Mouse (Mus musculus) hindbrain, embryonic 12.5 days (tissue): Measurements from ENCODE around the gene Pakap. TPM values are rescaled to one million over a fixed set of nuclear protein-coding genes. Genes with fewer than 3 reads are reported as not detected.

Experiments
- ATAC-seq: fragments of 200-750 bp; cut with Nextera tagmentation; 2 replicates; pipeline ENCODE4 v1.8.0; 2017; ENCODE audit warnings: moderate TSS enrichment; ENCODE audit not compliant: low FRiP score
- H3K27ac ChIP-seq: fragments of 300-500 bp; sonication (generic); 2 replicates; pipeline ENCODE4 v1.5.1; 2016; ENCODE audit warnings: mild to moderate bottlenecking
- H3K27me3 ChIP-seq: fragments of 300-500 bp; sonication (generic); 2 replicates; pipeline ENCODE4 v1.6.1; 2016; ENCODE audit warnings: mild to moderate bottlenecking
- H3K36me3 ChIP-seq: fragments of 300-500 bp; sonication (generic); 2 replicates; pipeline ENCODE4 v1.6.1; 2016; ENCODE audit warnings: mild to moderate bottlenecking
- H3K4me1 ChIP-seq: fragments of 300-500 bp; sonication (generic); 2 replicates; pipeline ENCODE4 v1.6.1; 2016
- H3K4me2 ChIP-seq: fragments of 300-500 bp; sonication (generic); replicated peaks from 2 replicates; pipeline ENCODE4 v1.6.1; 2016; ENCODE audit warnings: mild to moderate bottlenecking
- H3K4me3 ChIP-seq: fragments of 300-500 bp; sonication (generic); 2 replicates; pipeline ENCODE4 v1.5.1; 2016; ENCODE audit warnings: mild to moderate bottlenecking
- H3K9ac ChIP-seq: fragments of 300-500 bp; sonication (generic); 2 replicates; pipeline ENCODE4 v1.6.1; 2016; ENCODE audit warnings: mild to moderate bottlenecking, moderate library complexity
- H3K9me3 ChIP-seq: fragments of 300-500 bp; sonication (generic); replicated peaks from 2 replicates; pipeline ENCODE4 v1.6.1; 2016; ENCODE audit warnings: mild to moderate bottlenecking
- WGBS: fragments of 180-500 bp; shearing (Covaris S2); methylation state at CpG from one replicate; pipeline ENCODE4 v1.1.7; 2016; 5-methylcytosine and 5-hydroxymethylcytosine counted together
- polyA plus RNA-seq: library from polyadenylated mRNA; unstranded; fragments of >200 nt; fragmentation: Nextera tagmentation; extraction: Ambion mirVana; gene quantifications from 2 replicates; pipeline ENCODE4 v1.2.1, GENCODE M21; 2016

Pakap gene
- polyA plus RNA-seq, 1 experiment from 2014 or later = 28.1 TPM

- Histone ChIP-seq H3K9ac (no peak overlapping the region), H3K27me3 (no peaks in the 10 kb centered on the region), H3K36me3 (no peaks in the 10 kb centered on the region), H3K27ac (no peak overlapping the region), H3K4me1 (no peaks in the 10 kb centered on the region), H3K4me2 (no peak overlapping the region), H3K9me3 (no peaks in the 10 kb centered on the region), H3K4me3 (no peak overlapping the region)
- no peak for ATAC-seq
- 92% methylated on average over 5 of the region's 5 CpGs for WGBS
Measured at GRCm38 (mm10) chr4:57732351-57732750, 164.4 kb downstream of the Pakap start.

DNA sequence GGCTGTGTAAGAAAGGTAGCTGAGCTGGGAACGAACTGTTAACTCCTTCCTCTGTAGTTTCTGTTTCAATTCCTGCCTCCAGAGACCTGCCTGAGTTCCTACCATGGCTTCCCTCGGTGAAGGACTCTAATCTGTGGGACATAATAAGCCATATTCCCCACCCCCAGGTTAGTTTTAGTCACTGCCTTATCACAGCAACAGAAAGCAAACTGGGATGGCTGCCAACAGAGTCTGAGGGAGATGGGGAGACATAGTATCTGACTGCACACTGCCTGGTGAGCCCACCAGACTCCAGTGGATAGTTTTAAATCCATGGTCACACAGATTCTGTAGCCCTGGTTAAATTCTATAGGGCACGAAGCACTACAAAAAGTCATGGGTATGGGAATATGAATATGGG lies 165.5 kb downstream of the Pakap start:
- no peak overlapping the region for H3K27ac ChIP-seq
- no peaks in the 10 kb centered on the region for H3K9me3 ChIP-seq
- H3K27me3 ChIP-seq = no peaks in the 10 kb centered on the region
- no peak overlapping the region for H3K4me2 ChIP-seq
- no peaks in the 10 kb centered on the region for H3K4me1 ChIP-seq
- H3K4me3 ChIP-seq = no peak overlapping the region
- H3K9ac ChIP-seq = no peak overlapping the region
- ATAC-seq = no peak
- 77% methylated on average over 3 of the region's 3 CpGs for WGBS
- H3K36me3 ChIP-seq = no peaks in the 10 kb centered on the region

- no peak for ATAC-seq
- H3K4me3 ChIP-seq = no peak overlapping the region
- no peaks in the 10 kb centered on the region for H3K9me3 ChIP-seq
- H3K4me1 ChIP-seq = no peaks in the 10 kb centered on the region; the same call in 1 of the 2 replicates
- no peaks in the 10 kb centered on the region for H3K27me3 ChIP-seq
- 87% methylated on average over 5 of the region's 5 CpGs for WGBS
- no peak overlapping the region for H3K9ac ChIP-seq
- no peaks in the 10 kb centered on the region for H3K36me3 ChIP-seq
- no peak overlapping the region for H3K4me2 ChIP-seq
- no peak overlapping the region for H3K27ac ChIP-seq
Measured at GRCm38 (mm10) chr4:57735426-57735825, 167.4 kb downstream of the Pakap start.

DNA sequence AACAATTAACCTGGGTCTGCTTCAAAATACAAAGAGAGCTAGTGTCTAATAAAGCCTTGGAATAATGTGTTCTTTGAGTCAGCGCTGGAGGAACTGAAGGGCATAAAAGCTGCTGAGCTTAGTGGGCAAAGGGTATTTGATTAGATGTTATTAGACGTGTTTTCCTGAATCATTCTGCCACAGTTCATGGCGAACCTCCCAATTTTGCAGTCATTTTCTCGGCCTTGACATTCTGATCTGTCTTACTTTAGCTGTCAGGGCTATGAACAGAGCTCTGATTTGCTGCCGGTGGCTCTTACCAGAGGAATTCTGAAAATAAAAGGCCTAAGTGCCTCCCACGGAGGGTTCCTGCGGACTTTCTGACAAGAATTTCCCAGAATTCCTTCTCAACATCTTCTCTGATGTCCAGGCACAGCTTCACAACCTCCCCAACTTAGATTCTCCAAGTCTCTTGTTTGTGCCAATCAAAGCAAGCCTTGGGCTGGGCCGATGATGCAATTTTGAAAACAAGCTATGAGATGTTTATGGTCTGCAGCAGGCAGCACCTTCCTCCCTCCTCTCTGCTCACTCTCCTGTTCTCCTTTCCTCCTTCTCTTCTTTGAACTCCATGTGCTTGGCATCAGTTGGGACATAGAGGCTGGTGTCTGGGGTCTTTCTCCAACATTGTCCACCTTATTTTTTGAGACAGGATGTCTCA lies 171.0 kb downstream of the Pakap start:
- 37% methylated on average over 8 of the region's 8 CpGs for WGBS
- Histone ChIP-seq H3K4me3 (no peak overlapping the region), H3K9ac (no peak overlapping the region), H3K36me3 (no peaks in the 10 kb centered on the region), H3K27me3 (no peaks in the 10 kb centered on the region), H3K9me3 (no peaks in the 10 kb centered on the region), H3K27ac (no peak overlapping the region), H3K4me2 (no peak overlapping the region), H3K4me1 (no peaks in the 10 kb centered on the region; the same call in 1 of the 2 replicates)
- ATAC-seq = no peak

DNA sequence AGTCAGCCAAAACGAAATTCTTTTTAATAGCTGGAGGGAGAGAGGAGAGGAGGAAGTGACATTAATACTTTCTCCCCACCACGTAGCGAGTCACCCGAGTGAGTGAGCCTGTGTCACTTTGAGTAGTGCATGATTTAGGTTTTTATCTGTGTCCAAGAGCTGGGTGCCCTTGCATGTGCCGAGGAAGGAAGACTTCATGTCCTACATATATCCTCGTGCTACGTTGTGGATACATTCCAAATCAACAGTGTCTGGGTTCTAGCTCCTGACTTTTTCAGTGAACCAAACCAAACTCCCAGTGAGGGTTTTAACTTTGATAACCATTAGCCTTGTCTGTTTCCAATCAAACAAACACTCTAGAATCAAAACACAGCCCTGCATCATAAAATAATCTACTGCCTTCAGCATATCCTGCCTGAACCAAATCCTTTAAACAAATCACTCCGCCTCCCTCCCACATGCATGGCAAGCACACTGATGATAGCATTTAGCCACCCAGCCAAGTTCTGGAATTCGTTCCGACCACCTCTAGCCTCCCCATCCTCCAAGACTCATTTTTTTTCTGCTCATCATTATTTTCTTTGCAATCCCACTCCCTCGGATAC lies 175.4 kb downstream of the Pakap start:
- no peaks in the 10 kb centered on the region for H3K9me3 ChIP-seq
- H3K27me3 ChIP-seq = no peaks in the 10 kb centered on the region
- H3K27ac ChIP-seq = no peak overlapping the region
- H3K4me3 ChIP-seq = no peak overlapping the region
- WGBS = 80% methylated on average over 11 of the region's 11 CpGs
- no peaks in the 10 kb centered on the region for H3K36me3 ChIP-seq
- no peak overlapping the region for H3K9ac ChIP-seq
- no peak for ATAC-seq
- no peak overlapping the region for H3K4me2 ChIP-seq
- H3K4me1 ChIP-seq = peaks cover 4% of the 10 kb centered on the region; the same call in 1 of the 2 replicates

DNA sequence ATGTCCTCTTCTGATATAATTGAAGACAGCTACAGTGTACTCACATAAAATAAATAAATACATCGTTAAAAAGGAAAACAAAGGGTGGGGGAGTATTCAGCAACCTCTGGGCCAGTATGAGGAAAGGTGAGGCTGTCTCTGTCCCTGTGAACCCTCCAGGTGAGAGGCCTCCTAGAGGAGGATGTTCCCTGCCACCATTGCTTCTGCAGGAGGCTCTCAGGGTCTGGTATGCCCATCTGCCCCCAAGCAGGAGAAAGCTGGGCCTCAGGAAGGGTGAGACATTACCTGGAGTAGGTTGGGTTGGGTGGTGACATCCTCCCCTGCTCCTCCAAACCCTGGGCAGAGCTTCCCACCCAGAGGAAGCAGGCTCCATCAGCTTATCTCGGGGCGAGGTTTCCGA lies 182.7 kb downstream of the Pakap start:
- Histone ChIP-seq H3K9me3 (no peaks in the 10 kb centered on the region), H3K36me3 (no peaks in the 10 kb centered on the region), H3K27me3 (no peaks in the 10 kb centered on the region), H3K4me3 (no peak overlapping the region), H3K4me2 (no peak overlapping the region), H3K9ac (no peak overlapping the region), H3K4me1 (peaks cover 4% of the 10 kb centered on the region; the same call in 1 of the 2 replicates), H3K27ac (no peak overlapping the region)
- no peak for ATAC-seq
- WGBS = 67% methylated on average over 4 of the region's 4 CpGs

- WGBS = 70% methylated on average over 4 of the region's 4 CpGs
- Histone ChIP-seq H3K9me3 (no peaks in the 10 kb centered on the region), H3K9ac (no peak overlapping the region), H3K36me3 (no peaks in the 10 kb centered on the region), H3K27me3 (no peaks in the 10 kb centered on the region), H3K4me1 (peaks cover 4% of the 10 kb centered on the region; the same call in 1 of the 2 replicates), H3K4me3 (no peak overlapping the region), H3K27ac (no peak overlapping the region), H3K4me2 (no peak overlapping the region)
- no peak for ATAC-seq
Measured at GRCm38 (mm10) chr4:57751054-57751453, 183.1 kb downstream of the Pakap start.

DNA sequence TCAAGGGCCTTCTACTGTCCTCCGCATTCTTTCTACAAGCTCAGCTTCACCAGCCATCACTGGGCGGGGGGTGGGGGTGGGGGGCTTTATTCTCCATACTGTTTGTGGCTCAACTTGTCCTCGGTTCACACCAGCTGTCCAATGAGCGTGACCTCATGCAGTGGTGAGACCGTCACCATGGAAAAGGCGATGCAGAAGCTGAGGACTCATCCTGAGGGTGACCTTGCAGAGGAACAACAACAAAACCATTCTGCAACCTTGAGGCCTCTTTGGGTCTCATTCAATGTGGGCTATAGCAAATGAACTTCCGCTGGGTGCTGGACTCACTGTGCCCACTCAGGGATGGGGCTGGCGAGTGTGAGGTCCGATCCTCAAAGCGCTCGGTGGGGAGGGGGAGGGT lies 183.6 kb downstream of the Pakap start:
- H3K27ac ChIP-seq = no peak overlapping the region
- WGBS = 85% methylated on average over 11 of the region's 11 CpGs
- no peak for ATAC-seq

GRCm38 (mm10) chr4:57755085-57755484 lies 187.1 kb downstream of the Pakap start:
- Histone ChIP-seq H3K4me3 (no peak overlapping the region), H3K36me3 (no peaks in the 10 kb centered on the region), H3K4me1 (0 out of 2 replicates have a peak, but pooled peaks cover 4% of the 10 kb centered on the region), H3K4me2 (no peak overlapping the region), H3K9ac (no peak overlapping the region), H3K27ac (no peak overlapping the region), H3K9me3 (no peaks in the 10 kb centered on the region), H3K27me3 (no peaks in the 10 kb centered on the region)
- 89% methylated on average over 11 of the region's 11 CpGs for WGBS
- no peak for ATAC-seq

More for the DNA sequence above, 183.6 kb downstream of the Pakap start:
- Histone ChIP-seq H3K27me3 (no peaks in the 10 kb centered on the region), H3K9ac (no peak overlapping the region), H3K4me2 (no peak overlapping the region), H3K4me1 (peaks cover 4% of the 10 kb centered on the region; the same call in 1 of the 2 replicates), H3K9me3 (no peaks in the 10 kb centered on the region), H3K4me3 (no peak overlapping the region), H3K36me3 (no peaks in the 10 kb centered on the region)

DNA sequence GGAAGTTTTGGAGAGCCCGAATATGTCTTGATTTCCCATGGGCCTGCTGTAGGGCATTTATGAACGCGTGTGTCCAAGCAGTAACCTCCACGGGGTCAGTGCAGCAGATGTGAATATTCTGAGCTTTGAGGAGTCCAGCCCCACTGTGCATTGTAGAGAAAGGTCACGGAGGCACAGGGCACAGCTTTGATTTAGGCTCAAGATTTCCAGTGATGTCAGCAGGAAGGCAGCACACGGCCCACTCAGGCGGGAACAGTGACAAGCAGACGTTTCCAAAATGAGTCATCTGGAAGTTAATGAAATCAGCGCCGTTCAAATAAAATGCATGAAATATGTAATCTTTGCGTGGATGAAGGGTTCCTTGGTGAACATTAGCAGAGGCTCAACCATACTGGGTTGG lies 190.0 kb downstream of the Pakap start:
- 0 out of 2 replicates have a peak, but pooled peaks cover 8% of the 10 kb centered on the region for H3K4me1 ChIP-seq
- no peak overlapping the region for H3K4me2 ChIP-seq
- no peak overlapping the region for H3K9ac ChIP-seq
- no peak overlapping the region for H3K27ac ChIP-seq
- ATAC-seq = no peak
- no peak overlapping the region for H3K4me3 ChIP-seq
- 41% methylated on average over 11 of the region's 11 CpGs for WGBS
- no peaks in the 10 kb centered on the region for H3K27me3 ChIP-seq
- H3K36me3 ChIP-seq = no peaks in the 10 kb centered on the region
- no peaks in the 10 kb centered on the region for H3K9me3 ChIP-seq

DNA sequence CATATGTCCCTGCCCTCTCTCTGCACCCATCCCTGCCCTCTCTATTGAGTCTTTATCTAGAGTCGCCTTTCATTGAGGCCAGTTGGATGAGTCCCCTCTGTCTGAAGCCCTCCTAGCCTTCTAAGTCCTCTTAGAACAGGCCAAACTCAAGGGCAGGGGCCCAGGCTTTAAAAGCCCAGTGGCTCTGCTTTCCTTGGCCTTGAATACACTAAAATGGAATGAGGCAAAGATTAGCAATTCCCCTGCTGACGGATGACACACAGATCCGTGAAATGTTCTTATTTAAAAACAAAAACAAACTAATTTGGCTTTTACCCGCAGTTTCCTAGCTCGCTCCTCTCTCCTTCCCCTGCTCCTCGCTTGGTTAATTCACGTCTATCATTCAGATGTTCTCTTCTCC lies 194.4 kb downstream of the Pakap start:
- no peak for ATAC-seq
- H3K4me1 ChIP-seq = peaks cover 14% of the 10 kb centered on the region
- H3K9ac ChIP-seq = no peak overlapping the region
- no peak overlapping the region for H3K4me2 ChIP-seq
- no peak overlapping the region for H3K4me3 ChIP-seq
- H3K27ac ChIP-seq = no peak overlapping the region
- H3K27me3 ChIP-seq = no peaks in the 10 kb centered on the region
- no peaks in the 10 kb centered on the region for H3K9me3 ChIP-seq
- no peaks in the 10 kb centered on the region for H3K36me3 ChIP-seq
- WGBS = 61% methylated on average over 7 of the region's 7 CpGs

- 64% methylated on average over 1 of the region's 1 CpGs for WGBS
- no peak overlapping the region for H3K9ac ChIP-seq
Measured at GRCm38 (mm10) chr4:57764392-57764791, 196.4 kb downstream of the Pakap start.

DNA sequence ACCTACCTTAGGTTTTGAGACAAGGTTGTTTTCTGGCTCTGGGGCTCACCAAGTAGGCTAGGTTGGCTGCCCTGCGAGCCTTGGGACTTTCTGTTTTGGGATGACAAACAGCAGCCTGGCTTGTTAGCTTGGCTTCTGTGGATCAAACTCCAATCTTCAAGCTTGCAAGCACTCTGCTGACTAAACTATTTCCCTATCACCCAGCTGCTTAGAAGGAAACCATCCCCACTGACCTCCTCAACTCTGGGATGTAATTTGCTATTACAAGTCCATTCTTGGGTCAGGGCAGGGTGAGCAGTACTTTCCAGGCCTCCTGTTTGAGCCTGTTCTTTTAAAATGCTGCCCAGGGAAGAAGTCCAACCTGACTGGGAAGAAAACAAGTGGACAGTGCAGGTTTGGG lies 196.9 kb downstream of the Pakap start:
- WGBS = 91% methylated on average over 1 of the region's 1 CpGs

More at GRCm38 (mm10) chr4:57764392-57764791, 196.4 kb downstream of the Pakap start:
- Histone ChIP-seq H3K27ac (no peak overlapping the region), H3K4me1 (peaks cover 9% of the 10 kb centered on the region), H3K27me3 (no peaks in the 10 kb centered on the region), H3K4me2 (no peak overlapping the region), H3K9me3 (no peaks in the 10 kb centered on the region), H3K4me3 (no peak overlapping the region), H3K36me3 (no peaks in the 10 kb centered on the region)
- no peak for ATAC-seq

More for the DNA sequence above, 196.9 kb downstream of the Pakap start:
- Histone ChIP-seq H3K27ac (no peak overlapping the region), H3K9ac (no peak overlapping the region), H3K4me3 (no peak overlapping the region), H3K4me2 (no peak overlapping the region), H3K27me3 (no peaks in the 10 kb centered on the region), H3K9me3 (no peaks in the 10 kb centered on the region), H3K4me1 (peaks cover 9% of the 10 kb centered on the region), H3K36me3 (no peaks in the 10 kb centered on the region)
- no peak for ATAC-seq
